Mouse (Mus musculus): ENCODE results near the gene Pcgf6.

The Pcgf6 gene

DNA sequence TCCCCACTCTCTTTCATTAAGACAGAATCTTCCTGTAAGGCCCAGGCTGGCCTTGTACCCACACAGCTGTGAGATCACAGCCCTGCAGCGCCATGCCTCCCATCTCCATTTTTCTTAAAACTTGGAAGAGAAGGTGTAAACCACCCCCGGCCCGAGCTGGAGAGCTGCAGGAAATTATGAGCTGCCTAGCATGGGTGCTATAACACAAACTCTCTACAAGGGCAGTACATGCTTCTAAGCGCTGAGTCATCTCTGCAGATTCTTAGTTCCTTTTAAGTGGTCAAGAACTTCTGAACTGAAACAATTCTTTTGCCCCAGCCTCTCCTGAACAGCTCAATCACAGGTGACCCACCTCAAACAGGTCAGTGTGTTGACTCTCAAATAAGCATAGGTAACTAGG, 15.8 kb downstream of the Pcgf6 start:
- in situ Hi-C loops (cut with MboI; ENCODE audit: low pct_unique_long_range_greater_than_20kb in 1 of 2, low sequenced_read_pairs in 2 of 2, unreplicated experiment in 1 of 2): no loop called here

DNA sequence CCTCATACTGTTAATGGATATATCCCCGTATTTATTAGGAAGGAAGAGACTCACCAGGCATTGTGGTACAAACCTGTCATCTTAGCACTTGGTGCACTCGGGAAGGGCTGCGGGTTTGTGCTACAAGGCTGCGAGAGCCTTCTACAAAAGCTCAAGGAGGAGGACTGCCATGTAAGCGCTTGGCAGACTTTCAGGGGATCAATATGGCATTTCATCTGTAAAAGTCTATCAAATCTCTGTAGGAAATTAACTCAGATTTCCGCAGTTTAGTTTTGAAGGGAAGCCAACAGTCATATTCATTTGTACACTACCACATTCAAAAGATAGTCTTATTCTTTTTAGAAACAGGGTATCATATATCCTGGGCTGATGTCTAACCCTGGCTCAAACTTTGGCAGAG, 18.9 kb downstream of the Pcgf6 start:
- in situ Hi-C loops (cut with MboI; ENCODE audit: low pct_unique_long_range_greater_than_20kb in 1 of 2, low sequenced_read_pairs in 2 of 2, unreplicated experiment in 1 of 2): no loop called here

GRCm38 (mm10) chr19:47029796-47030195, 20.9 kb downstream of the Pcgf6 start:
- in situ Hi-C loops (cut with MboI; ENCODE audit: low pct_unique_long_range_greater_than_20kb in 1 of 2, low sequenced_read_pairs in 2 of 2, unreplicated experiment in 1 of 2): no loop called here

DNA sequence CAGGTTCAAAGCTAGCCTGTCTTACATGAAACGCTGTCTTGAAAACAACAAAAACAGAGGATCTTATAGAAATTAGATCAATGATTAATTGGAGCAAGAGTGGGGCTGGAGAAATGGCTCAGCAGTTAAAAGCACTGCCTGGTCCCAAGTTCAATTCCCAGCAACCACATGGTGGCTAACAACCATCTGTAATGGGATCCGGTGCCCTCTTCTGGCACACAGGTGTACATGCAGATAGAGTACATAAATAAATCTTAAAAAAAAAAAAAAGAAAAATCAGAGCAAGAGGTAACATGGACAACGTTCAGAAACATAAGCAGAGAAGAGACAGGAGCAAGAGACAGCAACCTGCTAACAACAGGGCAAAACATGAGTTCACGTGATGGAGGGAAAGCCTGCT, 24.2 kb downstream of the Pcgf6 start:
- in situ Hi-C loops (cut with MboI; ENCODE audit: low pct_unique_long_range_greater_than_20kb in 1 of 2, low sequenced_read_pairs in 2 of 2, unreplicated experiment in 1 of 2): no loop called here

DNA sequence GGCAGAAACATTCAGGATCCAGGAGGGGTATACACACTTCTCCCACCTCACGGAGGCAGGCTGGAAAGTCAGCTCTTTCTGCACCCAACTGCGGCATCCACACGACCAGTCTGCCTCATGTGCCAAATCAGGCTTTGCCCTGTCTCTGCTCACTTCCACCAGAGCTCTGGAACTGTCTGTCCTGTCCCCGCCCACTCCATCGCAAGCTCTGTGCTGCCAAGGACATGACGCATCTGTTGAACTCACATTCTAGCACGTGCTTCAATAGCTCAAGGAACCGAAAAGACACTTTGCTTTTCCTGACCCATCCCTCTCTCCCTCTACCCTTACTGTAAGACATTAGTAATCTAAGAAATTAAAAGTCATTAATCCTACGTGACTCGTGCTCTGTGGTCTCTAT, 25.8 kb downstream of the Pcgf6 start:
- in situ Hi-C loops (cut with MboI; ENCODE audit: low pct_unique_long_range_greater_than_20kb in 1 of 2, low sequenced_read_pairs in 2 of 2, unreplicated experiment in 1 of 2): no loop called here

- in situ Hi-C loops (cut with MboI; ENCODE audit: low pct_unique_long_range_greater_than_20kb in 1 of 2, low sequenced_read_pairs in 2 of 2, unreplicated experiment in 1 of 2): no loop called here
These were observed 27.2 kb downstream of the Pcgf6 start for GRCm38 (mm10) chr19:47023546-47023945.

GRCm38 (mm10) chr19:47022709-47023108, 28.0 kb downstream of the Pcgf6 start:
- in situ Hi-C loops (cut with MboI; ENCODE audit: low pct_unique_long_range_greater_than_20kb in 1 of 2, low sequenced_read_pairs in 2 of 2, unreplicated experiment in 1 of 2): no loop called here

- in situ Hi-C loops (cut with MboI; ENCODE audit: low pct_unique_long_range_greater_than_20kb in 1 of 2, low sequenced_read_pairs in 2 of 2, unreplicated experiment in 1 of 2): no loop called here
These were observed 31.4 kb downstream of the Pcgf6 start for GRCm38 (mm10) chr19:47019326-47019725.

DNA sequence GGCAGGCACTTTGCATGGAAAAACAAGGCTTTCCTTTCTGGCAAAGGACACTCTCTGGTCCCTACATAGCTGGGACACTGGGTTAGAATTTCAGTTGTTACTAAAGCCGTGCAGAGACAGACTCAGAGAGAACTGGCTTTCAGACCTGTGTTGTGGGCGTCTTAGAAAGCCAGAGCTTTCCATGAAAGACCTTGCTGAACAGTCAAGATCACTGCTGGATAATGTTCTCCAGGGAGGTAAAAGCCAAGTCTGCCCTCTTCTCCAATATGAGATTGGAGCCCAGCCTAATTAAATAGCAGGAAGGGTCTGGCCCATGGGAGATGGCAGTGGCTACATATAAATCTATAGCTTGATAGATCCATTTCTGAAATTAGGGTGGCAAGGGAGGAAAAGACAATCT, 32.4 kb downstream of the Pcgf6 start:
- in situ Hi-C loops (cut with MboI; ENCODE audit: low pct_unique_long_range_greater_than_20kb in 1 of 2, low sequenced_read_pairs in 2 of 2, unreplicated experiment in 1 of 2): no loop called here

- in situ Hi-C loops (cut with MboI; ENCODE audit: low pct_unique_long_range_greater_than_20kb in 1 of 2, low sequenced_read_pairs in 2 of 2, unreplicated experiment in 1 of 2): no loop called here
These were observed 32.9 kb downstream of the Pcgf6 start for GRCm38 (mm10) chr19:47017831-47018230.

DNA sequence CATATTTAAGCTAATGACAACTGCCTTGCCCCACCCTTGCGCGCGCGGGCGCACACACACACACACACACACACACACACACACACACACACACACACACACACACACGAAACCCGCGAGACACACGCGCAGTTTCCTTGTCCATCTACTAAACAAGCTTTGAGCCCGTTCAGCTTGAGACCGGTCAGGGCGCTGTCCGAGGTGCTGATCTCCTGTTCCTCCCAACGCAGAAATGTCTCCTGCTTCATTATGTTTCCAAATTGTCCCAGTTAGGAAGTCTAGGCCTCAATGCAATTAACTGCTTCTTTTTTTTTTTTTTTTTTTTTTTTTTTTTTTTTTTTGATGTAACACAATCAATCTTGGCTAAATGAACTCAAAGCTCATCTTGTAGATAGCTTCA, 34.2 kb downstream of the Pcgf6 start:
- in situ Hi-C loops (cut with MboI; ENCODE audit: low pct_unique_long_range_greater_than_20kb in 1 of 2, low sequenced_read_pairs in 2 of 2, unreplicated experiment in 1 of 2): no loop called here

- in situ Hi-C loops (cut with MboI; ENCODE audit: low pct_unique_long_range_greater_than_20kb in 1 of 2, low sequenced_read_pairs in 2 of 2, unreplicated experiment in 1 of 2): no loop called here
These were observed 34.7 kb downstream of the Pcgf6 start for GRCm38 (mm10) chr19:47015965-47016364.

GRCm38 (mm10) chr19:47015396-47015795, 35.3 kb downstream of the Pcgf6 start:
- in situ Hi-C loops (cut with MboI; ENCODE audit: low pct_unique_long_range_greater_than_20kb in 1 of 2, low sequenced_read_pairs in 2 of 2, unreplicated experiment in 1 of 2): no loop called here

DNA sequence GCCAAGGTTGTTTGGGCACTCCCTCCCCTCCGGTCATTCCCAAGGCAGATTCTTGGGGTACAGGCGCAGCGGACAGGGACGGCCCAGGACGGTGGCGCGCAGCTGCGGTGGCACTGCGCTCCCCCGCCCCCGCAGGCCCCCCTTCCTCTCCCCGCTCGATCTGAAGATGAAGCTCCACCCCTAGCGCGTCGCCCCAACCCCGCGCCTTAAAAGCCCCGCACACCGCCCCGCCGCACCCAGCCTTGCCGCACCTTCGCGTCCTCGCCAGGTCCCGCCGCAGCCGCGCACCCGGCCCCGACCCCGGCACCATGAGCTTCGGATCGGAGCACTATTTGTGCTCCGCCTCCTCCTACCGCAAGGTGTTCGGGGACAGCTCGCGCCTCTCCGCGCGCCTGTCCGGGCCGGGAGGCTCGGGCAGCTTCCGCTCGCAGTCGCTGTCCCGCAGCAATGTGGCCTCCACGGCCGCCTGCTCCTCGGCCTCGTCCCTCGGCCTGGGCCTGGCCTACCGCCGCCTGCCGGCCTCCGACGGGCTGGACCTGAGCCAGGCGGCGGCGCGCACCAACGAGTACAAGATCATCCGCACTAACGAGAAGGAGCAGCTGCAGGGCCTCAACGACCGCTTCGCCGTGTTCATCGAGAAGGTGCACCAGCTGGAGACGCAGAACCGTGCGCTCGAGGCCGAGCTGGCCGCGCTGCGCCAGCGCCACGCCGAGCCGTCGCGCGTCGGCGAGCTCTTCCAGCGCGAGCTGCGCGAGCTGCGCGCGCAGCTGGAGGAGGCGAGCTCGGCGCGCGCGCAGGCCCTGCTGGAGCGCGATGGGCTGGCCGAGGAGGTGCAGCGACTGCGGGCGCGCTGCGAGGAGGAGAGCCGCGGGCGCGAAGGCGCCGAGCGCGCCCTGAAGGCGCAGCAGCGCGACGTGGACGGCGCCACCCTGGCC, 36.0 kb downstream of the Pcgf6 start, which contains the start of the genes Ina and Nt5c2:
Gene Ina, plus strand, starts transcription at position 252 of the 935 bp plus-strand sequence.
Gene Nt5c2, minus strand, starts transcription at position 707 of the 935 bp plus-strand sequence.
- in situ Hi-C loops (cut with MboI; ENCODE audit: low pct_unique_long_range_greater_than_20kb in 1 of 2, low sequenced_read_pairs in 2 of 2, unreplicated experiment in 1 of 2): no loop called here

- in situ Hi-C loops (cut with MboI; ENCODE audit: low pct_unique_long_range_greater_than_20kb in 1 of 2, low sequenced_read_pairs in 2 of 2, unreplicated experiment in 1 of 2): no loop called here
These were observed 36.6 kb downstream of the Pcgf6 start for GRCm38 (mm10) chr19:47014159-47014446.

GRCm38 (mm10) chr19:47013340-47014158, 37.2 kb downstream of the Pcgf6 start:
- in situ Hi-C loops (cut with MboI; ENCODE audit: low pct_unique_long_range_greater_than_20kb in 1 of 2, low sequenced_read_pairs in 2 of 2, unreplicated experiment in 1 of 2): no loop called here

GRCm38 (mm10) chr19:47012521-47013130, 38.1 kb downstream of the Pcgf6 start:
- in situ Hi-C loops (cut with MboI; ENCODE audit: low pct_unique_long_range_greater_than_20kb in 1 of 2, low sequenced_read_pairs in 2 of 2, unreplicated experiment in 1 of 2): no loop called here

DNA sequence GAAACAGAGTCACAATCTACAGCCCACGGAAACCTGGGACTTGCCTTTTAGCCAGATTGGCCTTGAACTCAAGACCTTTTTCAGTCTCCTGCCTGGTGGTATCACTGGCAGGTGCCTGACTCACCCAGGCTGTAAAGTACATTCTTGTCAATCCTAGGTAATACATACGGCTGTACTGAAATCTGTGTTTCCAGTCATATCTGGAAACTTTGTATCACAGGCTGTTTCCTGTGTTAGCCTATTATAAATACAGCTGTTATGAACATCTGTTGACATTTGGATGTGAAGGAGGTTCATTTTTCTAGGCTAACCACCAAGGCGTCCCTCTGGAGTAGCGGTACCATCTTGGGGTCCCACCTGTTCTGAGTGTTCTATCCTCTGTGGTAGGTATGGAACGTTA, 40.8 kb downstream of the Pcgf6 start:
- in situ Hi-C loops (cut with MboI; ENCODE audit: low pct_unique_long_range_greater_than_20kb in 1 of 2, low sequenced_read_pairs in 2 of 2, unreplicated experiment in 1 of 2): no loop called here

- in situ Hi-C loops (cut with MboI; ENCODE audit: low pct_unique_long_range_greater_than_20kb in 1 of 2, low sequenced_read_pairs in 2 of 2, unreplicated experiment in 1 of 2): no loop called here
These were observed 41.3 kb downstream of the Pcgf6 start for GRCm38 (mm10) chr19:47009420-47009819.
